ENCODE assay signal across 16 mouse cellular contexts in genomic region chr13:49212711-49213500, GRCm38 (mm10). TPM values are rescaled to one million over a fixed set of nuclear protein-coding genes. Genes with fewer than 3 reads are reported as not detected.
DNase-seq lines count a peak whose midpoint lies in the region; ATAC-seq lines count a peak whose summit lies in the region.
"Had no signal": no experiment of that assay in that cellular context is flagged by ENCODE, and none has a peak within 500 bp of the region (broad histone marks: within the 10 kb centered on the region; RNA-seq: fewer than 3 reads in every experiment).

No protein-coding gene starts in this region.

- H3K4me3 ChIP-seq in hindbrain, embryonic 13.5 days = no peak overlapping the region
- H3K4me3 ChIP-seq in hindbrain, embryonic 12.5 days = no peak overlapping the region
- H3K4me3 ChIP-seq in neural tube, embryonic 13.5 days = no peak overlapping the region
- H3K4me3 ChIP-seq: forebrain, embryonic 10.5 days; limb, embryonic 13.5 days; liver, embryonic 15.5 days; neural tube, embryonic 12.5 days; stomach, embryonic 15.5 days had no signal

- peak; percentile 5; the same call in 1 of the 2 replicates for ATAC-seq in frontal cortex, adult (ENCODE audit: low TSS enrichment)
- ATAC-seq in hindbrain, embryonic 13.5 days (ENCODE audit: low FRiP score) = no peak
- no peak for ATAC-seq in hindbrain, embryonic 12.5 days (ENCODE audit: low FRiP score)
- ATAC-seq in neural tube, embryonic 13.5 days (ENCODE audit: low read depth) = no peak

- H3K9me3 ChIP-seq in hindbrain, embryonic 13.5 days = no peaks in the 10 kb centered on the region
- H3K9me3 ChIP-seq in hindbrain, embryonic 12.5 days (replicated peaks) = no peaks in the 10 kb centered on the region
- H3K9me3 ChIP-seq in neural tube, embryonic 13.5 days = no peaks in the 10 kb centered on the region
- H3K9me3 ChIP-seq: forebrain, embryonic 10.5 days; G1E; limb, embryonic 13.5 days; liver, embryonic 15.5 days; neural tube, embryonic 12.5 days; stomach, embryonic 15.5 days had no signal

- no peak overlapping the region for H3K9ac ChIP-seq in hindbrain, embryonic 13.5 days
- no peak overlapping the region for H3K9ac ChIP-seq in hindbrain, embryonic 12.5 days
- H3K9ac ChIP-seq in neural tube, embryonic 13.5 days = no peak overlapping the region
- H3K9ac ChIP-seq: limb, embryonic 13.5 days; liver, embryonic 15.5 days; neural tube, embryonic 12.5 days; stomach, embryonic 15.5 days had no signal

- H3K36me3 ChIP-seq in hindbrain, embryonic 13.5 days = no peaks in the 10 kb centered on the region
- no peaks in the 10 kb centered on the region for H3K36me3 ChIP-seq in hindbrain, embryonic 12.5 days
- no peaks in the 10 kb centered on the region for H3K36me3 ChIP-seq in neural tube, embryonic 13.5 days
- H3K36me3 ChIP-seq: forebrain, embryonic 10.5 days; G1E; limb, embryonic 13.5 days; liver, embryonic 15.5 days; neural tube, embryonic 12.5 days; stomach, embryonic 15.5 days had no signal

- peaks cover 49% of the 10 kb centered on the region for H3K4me1 ChIP-seq in hindbrain, embryonic 13.5 days (replicated peaks)
- peaks cover 31% of the 10 kb centered on the region for H3K4me1 ChIP-seq in hindbrain, embryonic 12.5 days
- H3K4me1 ChIP-seq in neural tube, embryonic 13.5 days (replicated peaks) = peaks cover 48% of the 10 kb centered on the region

- DNase-seq in frontal cortex, postnatal 14 days (ENCODE audit: low spot score in 2 of 2) = no peak
- DNase-seq in neural tube, embryonic 10.5 days (ENCODE audit: extremely low spot score, low spot score) = no peak
- DNase-seq in left cerebral cortex, postnatal 14 days (ENCODE audit: low spot score in 2 of 2) = no peak
- DNase-seq: midbrain, embryonic 14.5 days; retina, postnatal 1 day had no signal

- H3K27me3 ChIP-seq in hindbrain, embryonic 13.5 days = peaks cover 44% of the 10 kb centered on the region
- H3K27me3 ChIP-seq in hindbrain, embryonic 12.5 days = peaks cover 26% of the 10 kb centered on the region
- H3K27me3 ChIP-seq in neural tube, embryonic 13.5 days = peaks cover 26% of the 10 kb centered on the region
- H3K27me3 ChIP-seq: limb, embryonic 13.5 days; stomach, embryonic 15.5 days had no signal

- intact Hi-C loops in left cerebral cortex, postnatal 14 days (cut with DNase I) = no loop called here

- WGBS in hindbrain, embryonic 13.5 days = 88% methylated on average over 4 of the region's 4 CpGs
- 79% methylated on average over 4 of the region's 4 CpGs for WGBS in hindbrain, embryonic 12.5 days
- 87% methylated on average over 4 of the region's 4 CpGs for WGBS in neural tube, embryonic 13.5 days

- no peak overlapping the region for H3K4me2 ChIP-seq in hindbrain, embryonic 13.5 days
- no peak overlapping the region for H3K4me2 ChIP-seq in hindbrain, embryonic 12.5 days (replicated peaks)
- no peak overlapping the region for H3K4me2 ChIP-seq in neural tube, embryonic 13.5 days
- H3K4me2 ChIP-seq: liver, embryonic 15.5 days; neural tube, embryonic 12.5 days; stomach, embryonic 15.5 days had no signal

- peak overlapping the region; percentile 10; the same call in 1 of the 2 replicates for H3K27ac ChIP-seq in hindbrain, embryonic 13.5 days
- no peak overlapping the region for H3K27ac ChIP-seq in hindbrain, embryonic 12.5 days
- H3K27ac ChIP-seq in neural tube, embryonic 13.5 days (replicated peaks) = peak overlapping the region; percentile 68; the same call in 1 of the 2 replicates
- H3K27ac ChIP-seq: kidney, postnatal 0 days; limb, embryonic 13.5 days; liver, embryonic 15.5 days; neural tube, embryonic 12.5 days; stomach, embryonic 15.5 days had no signal

RNA-seq across cellular contexts. Expression of gene Card19, which starts 2.9 kb away (rescaled TPM):
- 27.2 and 31.3 TPM in 2 replicates for polyA plus RNA-seq in hindbrain, embryonic 13.5 days (2015; fragmentation: Nextera tagmentation; extraction: Ambion mirVana)
- polyA plus RNA-seq in hindbrain, embryonic 12.5 days (2016; fragmentation: Nextera tagmentation; extraction: Ambion mirVana) = 34.8 and 36.8 TPM in 2 replicates
- 35.3 and 47.8 TPM in 2 replicates for polyA plus RNA-seq in neural tube, embryonic 13.5 days (2015; fragmentation: Nextera tagmentation; extraction: Ambion mirVana)
- total RNA-seq in left cerebral cortex, postnatal 14 days (2021) = 10 to 100 TPM in 1 of 2 experiments, 1 to 10 TPM in 1; 9.9 to 14.1 TPM

RNA-seq across cellular contexts. Expression of gene Ninj1, which starts 25.6 kb away (rescaled TPM):
- polyA plus RNA-seq in hindbrain, embryonic 13.5 days (2015; fragmentation: Nextera tagmentation; extraction: Ambion mirVana) = 19.3 and 19.9 TPM in 2 replicates
- 26.5 and 28.1 TPM in 2 replicates for polyA plus RNA-seq in hindbrain, embryonic 12.5 days (2016; fragmentation: Nextera tagmentation; extraction: Ambion mirVana)
- 21.8 and 24.6 TPM in 2 replicates for polyA plus RNA-seq in neural tube, embryonic 13.5 days (2015; fragmentation: Nextera tagmentation; extraction: Ambion mirVana)
- 10 to 100 TPM; 19.5 to 28.5 TPM for total RNA-seq in left cerebral cortex, postnatal 14 days (2021)

RNA-seq across cellular contexts. Expression of gene Susd3, which starts 35.6 kb away (rescaled TPM):
- polyA plus RNA-seq in hindbrain, embryonic 13.5 days (2015; fragmentation: Nextera tagmentation; extraction: Ambion mirVana) = 0.92 and 1.3 TPM in 2 replicates
- 0.47 and 0.96 TPM in 2 replicates for polyA plus RNA-seq in hindbrain, embryonic 12.5 days (2016; fragmentation: Nextera tagmentation; extraction: Ambion mirVana)
- polyA plus RNA-seq in neural tube, embryonic 13.5 days (2015; fragmentation: Nextera tagmentation; extraction: Ambion mirVana) = 0.55 and 1.1 TPM in 2 replicates
- total RNA-seq in left cerebral cortex, postnatal 14 days (2021) = 1 to 10 TPM; 2.5 to 5.0 TPM
